Mouse (Mus musculus) embryonic fibroblast, embryonic 13.5 days (primary cell): ENCODE measurements at regions not wholly inside any gene's neighbourhood (a gene's known extent, or its start where the extent isn't known, plus 50 kb on each side); places are given as distances from the start of the nearest gene placed in this dataset.

Experiments used
- CTCF ChIP-seq: IDR thresholded peaks from 2 replicates; pipeline ENCODE4 v1.5.1; 2011; ENCODE audit warnings: mild to moderate bottlenecking, control low read depth, low read length, moderate library complexity, borderline replicate concordance; ENCODE audit not compliant: insufficient read depth
- POLR2A ChIP-seq: IDR thresholded peaks from 2 replicates; pipeline ENCODE4 v1.6.1; 2011; ENCODE audit warnings: low read depth, mild to moderate bottlenecking, control low read depth, low read length, moderate library complexity

DNA sequence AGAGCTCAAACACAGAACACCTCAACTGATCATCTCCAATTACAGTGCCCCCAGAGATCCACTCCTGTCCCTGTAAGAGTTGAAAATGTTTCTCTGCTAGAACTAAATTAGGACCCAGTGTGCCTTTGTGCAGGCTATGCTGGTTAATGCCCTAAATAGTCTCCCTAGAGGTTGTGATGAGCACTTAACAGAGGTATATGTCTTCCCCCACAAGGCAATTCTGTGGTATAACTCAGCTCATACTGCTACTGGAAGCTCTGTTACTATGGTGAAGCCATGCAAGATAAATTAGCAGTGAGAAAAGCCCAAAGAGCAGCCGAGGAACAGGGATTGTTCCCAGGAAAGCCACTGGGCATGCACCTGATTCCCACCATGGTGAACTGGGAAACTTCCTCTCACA is 1450.9 kb upstream of the Gm6569 start:
- TF ChIP-seq CTCF (no peak), POLR2A (no peak)
